14 mouse cellular contexts compared by ENCODE assay signal in genomic region chr1:131891436-131891835, GRCm38 (mm10).
"Had no signal": no experiment of that assay in that cellular context is flagged by ENCODE, and none has a peak within 500 bp of the region (broad histone marks: within the 10 kb centered on the region; RNA-seq: fewer than 3 reads in every experiment).

No protein-coding gene starts in this region.

- H3K9ac ChIP-seq: liver, postnatal 0 days; lung, embryonic 15.5 days; midbrain, embryonic 13.5 days; midbrain, embryonic 15.5 days; neural tube, embryonic 12.5 days had no signal

- H3K4me1 ChIP-seq: lung, embryonic 15.5 days; megakaryocyte, embryonic 14.5 days; midbrain, embryonic 13.5 days; midbrain, embryonic 15.5 days; neural tube, embryonic 12.5 days had no signal

- H3K9me3 ChIP-seq: lung, embryonic 15.5 days; megakaryocyte, embryonic 14.5 days; midbrain, embryonic 13.5 days; midbrain, embryonic 15.5 days; neural tube, embryonic 12.5 days had no signal

- DNase-seq: liver, postnatal 0 days; lung, adult 2 months; lung, postnatal 14 days; lung, postnatal 36 days; right cerebral cortex, postnatal 14 days; thymus, adult 18-20 months; thymus, postnatal 14 days; thymus, postnatal 4 days had no signal

- H3K36me3 ChIP-seq: lung, embryonic 15.5 days; midbrain, embryonic 13.5 days; midbrain, embryonic 15.5 days; neural tube, embryonic 12.5 days had no signal

- H3K27me3 ChIP-seq: lung, embryonic 15.5 days; midbrain, embryonic 13.5 days; midbrain, embryonic 15.5 days; neural tube, embryonic 12.5 days had no signal

- H3K4me3 ChIP-seq: lung, embryonic 15.5 days; megakaryocyte, embryonic 14.5 days; midbrain, embryonic 13.5 days; midbrain, embryonic 15.5 days; neural tube, embryonic 12.5 days had no signal

- H3K27ac ChIP-seq: lung, embryonic 15.5 days; macrophage; midbrain, embryonic 13.5 days; midbrain, embryonic 15.5 days; neural tube, embryonic 12.5 days had no signal
